Mouse (Mus musculus): ENCODE data around the gene 1700003E16Rik.

Gene 1700003E16Rik

GRCm38 (mm10) chr6:83206321-83206720 lies 50.1 kb downstream of the 1700003E16Rik start:
- WGBS = 66% methylated on average over 11 of the region's 11 CpGs

- WGBS = 75% methylated on average over 9 of the region's 9 CpGs
Measured at GRCm38 (mm10) chr6:83207361-83208049, 51.3 kb downstream of the 1700003E16Rik start.

- 97% methylated on average over 2 of the region's 2 CpGs for WGBS
Measured at GRCm38 (mm10) chr6:83208050-83208400, 51.8 kb downstream of the 1700003E16Rik start.

- WGBS = 48% methylated on average over 2 of the region's 2 CpGs
Measured at GRCm38 (mm10) chr6:83210495-83210894, 54.3 kb downstream of the 1700003E16Rik start.

GRCm38 (mm10) chr6:83211526-83211925 lies 55.3 kb downstream of the 1700003E16Rik start:
- WGBS = 52% methylated on average over 5 of the region's 5 CpGs

All from cerebral cortex, adult 2 months (tissue).